Mouse (Mus musculus): Measurements from ENCODE around the gene Xpr1.

Xpr1 gene

GRCm38 (mm10) chr1:155407697-155408576 lies 9.3 kb downstream of the Xpr1 start:
- DNase-seq (ENCODE audit: low spot score) = no peak

- no peak for DNase-seq (ENCODE audit: low spot score)
Observed at GRCm38 (mm10) chr1:155400056-155400455, 17.2 kb downstream of the Xpr1 start.

- no peak for DNase-seq (ENCODE audit: low spot score)
Observed at GRCm38 (mm10) chr1:155394829-155395228, 22.4 kb downstream of the Xpr1 start.

- no peak for DNase-seq (ENCODE audit: low spot score)
Observed at GRCm38 (mm10) chr1:155394021-155394420, 23.2 kb downstream of the Xpr1 start.

GRCm38 (mm10) chr1:155392825-155393224 lies 24.4 kb downstream of the Xpr1 start:
- DNase-seq (ENCODE audit: low spot score) = no peak

- no peak for DNase-seq (ENCODE audit: low spot score)
Observed at GRCm38 (mm10) chr1:155391537-155391936, 25.7 kb downstream of the Xpr1 start.

GRCm38 (mm10) chr1:155388418-155388817 lies 28.8 kb downstream of the Xpr1 start:
- DNase-seq (ENCODE audit: low spot score) = no peak

- no peak for DNase-seq (ENCODE audit: low spot score)
Observed at GRCm38 (mm10) chr1:155386551-155386950, 30.7 kb downstream of the Xpr1 start.

- peak; percentile 36 for DNase-seq (ENCODE audit: low spot score)
Observed at GRCm38 (mm10) chr1:155383319-155384302, 33.6 kb downstream of the Xpr1 start.

- DNase-seq (ENCODE audit: low spot score) = no peak
Observed at GRCm38 (mm10) chr1:155381931-155382330, 35.3 kb downstream of the Xpr1 start.

- DNase-seq (ENCODE audit: low spot score) = no peak
Observed at GRCm38 (mm10) chr1:155379289-155379688, 37.9 kb downstream of the Xpr1 start.

GRCm38 (mm10) chr1:155372821-155373220 lies 44.4 kb downstream of the Xpr1 start:
- no peak for DNase-seq (ENCODE audit: low spot score)

- DNase-seq (ENCODE audit: low spot score) = no peak
Observed at GRCm38 (mm10) chr1:155370075-155370658, 47.0 kb downstream of the Xpr1 start.

- no peak for DNase-seq (ENCODE audit: low spot score)
Observed at GRCm38 (mm10) chr1:155366366-155366765, 50.8 kb downstream of the Xpr1 start.

- DNase-seq (ENCODE audit: low spot score) = no peak
Observed at GRCm38 (mm10) chr1:155361502-155362126, 55.6 kb downstream of the Xpr1 start.

- peak; percentile 26 for DNase-seq (ENCODE audit: low spot score)
Observed at GRCm38 (mm10) chr1:155353096-155353495, 64.1 kb downstream of the Xpr1 start.

- DNase-seq (ENCODE audit: low spot score) = no peak
Observed at GRCm38 (mm10) chr1:155351527-155351926, 65.7 kb downstream of the Xpr1 start.

GRCm38 (mm10) chr1:155348491-155348890 lies 68.7 kb downstream of the Xpr1 start:
- DNase-seq (ENCODE audit: low spot score) = no peak

- no peak for DNase-seq (ENCODE audit: low spot score)
Observed at GRCm38 (mm10) chr1:155347339-155347738, 69.9 kb downstream of the Xpr1 start.

GRCm38 (mm10) chr1:155344019-155344418 lies 73.2 kb downstream of the Xpr1 start:
- no peak for DNase-seq (ENCODE audit: low spot score)

GRCm38 (mm10) chr1:155339622-155340021 lies 77.6 kb downstream of the Xpr1 start:
- no peak for DNase-seq (ENCODE audit: low spot score)

- DNase-seq (ENCODE audit: low spot score) = no peak
Observed at GRCm38 (mm10) chr1:155337315-155337714, 79.9 kb downstream of the Xpr1 start.
